Mouse (Mus musculus): ENCODE results near the gene Veph1.
A peak's percentile ranks its signal among the peaks of the same experiment; 100 is the strongest.

The Veph1 gene

GRCm38 (mm10) chr3:66101809-66102598 is 194.6 kb downstream of the Veph1 start:
- DNase-seq (ENCODE audit: low spot score), result no peak

GRCm38 (mm10) chr3:66101074-66101473 is 195.6 kb downstream of the Veph1 start:
- DNase-seq (ENCODE audit: low spot score), result no peak

GRCm38 (mm10) chr3:66091746-66092145 is 204.9 kb downstream of the Veph1 start:
- DNase-seq (ENCODE audit: low spot score), result no peak

- DNase-seq (ENCODE audit: low spot score), result no peak
Measured at GRCm38 (mm10) chr3:66087608-66088007, 209.0 kb downstream of the Veph1 start.

GRCm38 (mm10) chr3:66083856-66084255 is 212.8 kb downstream of the Veph1 start:
- DNase-seq (ENCODE audit: low spot score), result no peak

- DNase-seq (ENCODE audit: low spot score), result no peak
Measured at GRCm38 (mm10) chr3:66083407-66083806, 213.2 kb downstream of the Veph1 start.

GRCm38 (mm10) chr3:66082975-66083374 is 213.7 kb downstream of the Veph1 start:
- no peak for DNase-seq (ENCODE audit: low spot score)

GRCm38 (mm10) chr3:66081363-66081736 is 215.3 kb downstream of the Veph1 start:
- DNase-seq (ENCODE audit: low spot score), result no peak

- no peak for DNase-seq (ENCODE audit: low spot score)
Measured at GRCm38 (mm10) chr3:66080631-66081362, 215.8 kb downstream of the Veph1 start.

- no peak for DNase-seq (ENCODE audit: low spot score)
Measured at GRCm38 (mm10) chr3:66079886-66080285, 216.8 kb downstream of the Veph1 start.

GRCm38 (mm10) chr3:66078898-66079537 is 217.6 kb downstream of the Veph1 start:
- no peak for DNase-seq (ENCODE audit: low spot score)

- peak; percentile 69 for DNase-seq (ENCODE audit: low spot score)
Measured at GRCm38 (mm10) chr3:66078026-66078721, 218.5 kb downstream of the Veph1 start.

GRCm38 (mm10) chr3:66070274-66070673 is 226.4 kb downstream of the Veph1 start:
- no peak for DNase-seq (ENCODE audit: low spot score)

GRCm38 (mm10) chr3:66063881-66064280 is 232.8 kb downstream of the Veph1 start:
- DNase-seq (ENCODE audit: low spot score), result peak; percentile 48

GRCm38 (mm10) chr3:66056912-66057311 is 239.7 kb downstream of the Veph1 start:
- no peak for DNase-seq (ENCODE audit: low spot score)

- DNase-seq (ENCODE audit: low spot score), result no peak
Measured at GRCm38 (mm10) chr3:66055652-66056051, 241.0 kb downstream of the Veph1 start.

- DNase-seq (ENCODE audit: low spot score), result no peak
Measured at GRCm38 (mm10) chr3:66050092-66050886, 246.3 kb downstream of the Veph1 start.

GRCm38 (mm10) chr3:66040857-66041494 is 255.7 kb downstream of the Veph1 start:
- no peak for DNase-seq (ENCODE audit: low spot score)

GRCm38 (mm10) chr3:66035226-66035625 is 261.4 kb downstream of the Veph1 start:
- no peak for DNase-seq (ENCODE audit: low spot score)

- DNase-seq (ENCODE audit: low spot score), result no peak
Measured at GRCm38 (mm10) chr3:66033346-66033745, 263.3 kb downstream of the Veph1 start.

GRCm38 (mm10) chr3:66025454-66025853 is 271.2 kb downstream of the Veph1 start:
- DNase-seq (ENCODE audit: low spot score), result no peak

Data from testis, postnatal 10 days (tissue).